Mouse (Mus musculus) C2C12 (cell line): ENCODE measurements around the gene Gm44973.

Source experiments
- CEBPB ChIP-seq: IDR thresholded peaks from one replicate; pipeline ENCODE4 v1.6.1; 2011; ENCODE audit warnings: low read depth, mild to moderate bottlenecking, control low read depth, moderate library complexity
- CTCF ChIP-seq: IDR thresholded peaks from one replicate; pipeline ENCODE4 v1.5.1; 2011; ENCODE audit not compliant: control insufficient read depth, insufficient read depth, insufficient read length
- FOSL1 ChIP-seq: IDR thresholded peaks from one replicate; pipeline ENCODE4 v1.8.0; 2011; ENCODE audit warnings: mild to moderate bottlenecking, low read length; ENCODE audit not compliant: poor library complexity, insufficient read depth, severe bottlenecking
- MAX ChIP-seq: IDR thresholded peaks from one replicate; pipeline ENCODE4 v1.6.1; 2011; ENCODE audit warnings: mild to moderate bottlenecking, control low read depth
- MYOG ChIP-seq: IDR thresholded peaks from one replicate; pipeline ENCODE4 v1.6.1; 2011; ENCODE audit not compliant: control insufficient read depth, insufficient read length; ENCODE audit errors: extremely low read depth
- USF1 ChIP-seq: IDR thresholded peaks from one replicate; pipeline ENCODE4 v1.6.1; 2011; ENCODE audit warnings: low read depth, mild to moderate bottlenecking, control low read depth, moderate library complexity

- TF ChIP-seq USF1 (no peak), CTCF (no peak), MAX (peak; percentile 28), CEBPB (no peak), FOSL1 (no peak), MYOG (no peak)
These were observed at the start of gene Gm44973 for GRCm38 (mm10) chr7:5015118-5016001.
